In the genomic region with DNA sequence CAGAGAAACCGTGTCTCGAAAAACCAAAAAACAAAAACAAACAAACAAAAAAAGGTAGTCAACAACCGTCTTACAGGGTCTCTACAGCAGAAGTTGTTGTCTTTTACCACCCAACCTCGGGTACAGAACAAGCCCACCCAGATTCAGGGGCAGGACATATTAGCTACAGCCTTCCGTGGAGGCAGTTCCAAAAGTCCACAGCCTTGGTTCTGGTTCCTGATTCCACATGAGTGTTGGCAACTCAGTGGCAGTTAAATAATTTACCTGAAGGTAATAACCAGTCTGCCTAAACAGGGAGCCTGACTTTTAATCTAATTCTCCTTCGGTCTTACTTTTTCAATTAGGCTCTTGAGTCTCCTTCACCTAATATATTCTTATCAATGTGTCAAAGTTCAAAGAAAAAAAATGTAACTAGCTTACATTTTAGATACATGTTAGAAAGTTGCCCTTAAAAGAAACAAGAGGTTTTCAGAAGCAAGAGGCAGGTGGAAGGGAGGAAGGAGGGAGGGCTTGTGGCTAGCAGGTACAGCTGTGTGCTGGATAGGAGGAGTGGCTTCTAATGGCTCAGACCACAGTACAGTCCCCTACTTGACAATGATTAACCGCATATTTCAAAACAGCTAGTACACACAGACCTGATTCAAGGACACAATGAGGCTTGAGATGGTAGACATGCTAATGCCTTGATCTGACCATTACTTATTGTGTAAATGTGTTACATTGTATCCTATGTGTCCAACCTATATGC, we compare ENCODE assay signal across 20 mouse cellular contexts. TPM values are rescaled to one million over a fixed set of nuclear protein-coding genes. Genes with fewer than 3 reads are reported as not detected.
DNase-seq lines count a peak whose midpoint lies in the region; ATAC-seq lines count a peak whose summit lies in the region.
"Had no signal": no experiment of that assay in that cellular context is flagged by ENCODE, and none has a peak within 500 bp of the region (broad histone marks: within the 10 kb centered on the region; RNA-seq: fewer than 3 reads in every experiment).

No protein-coding gene starts in this region.

- H3K9me3 ChIP-seq in liver, embryonic 12.5 days (replicated peaks): no peaks in the 10 kb centered on the region
- no peaks in the 10 kb centered on the region for H3K9me3 ChIP-seq in forebrain, embryonic 13.5 days (replicated peaks)
- H3K9me3 ChIP-seq: embryonic facial prominence, embryonic 10.5 days; heart, embryonic 15.5 days; neural tube, embryonic 12.5 days had no signal

- H3K36me3 ChIP-seq in liver, embryonic 12.5 days: no peaks in the 10 kb centered on the region
- no peaks in the 10 kb centered on the region for H3K36me3 ChIP-seq in forebrain, embryonic 13.5 days (ENCODE audit: poor library complexity, severe bottlenecking)
- H3K36me3 ChIP-seq: embryonic facial prominence, embryonic 10.5 days; heart, embryonic 15.5 days; neural tube, embryonic 12.5 days had no signal

- no peaks in the 10 kb centered on the region for H3K27me3 ChIP-seq in liver, embryonic 12.5 days (replicated peaks)
- no peaks in the 10 kb centered on the region for H3K27me3 ChIP-seq in forebrain, embryonic 13.5 days
- H3K27me3 ChIP-seq: heart, embryonic 15.5 days; neural tube, embryonic 12.5 days had no signal

- H3K4me2 ChIP-seq in liver, embryonic 12.5 days: no peak overlapping the region
- no peak overlapping the region for H3K4me2 ChIP-seq in forebrain, embryonic 13.5 days
- H3K4me2 ChIP-seq: heart, embryonic 15.5 days; neural tube, embryonic 12.5 days had no signal

- WGBS in liver, embryonic 12.5 days (ENCODE audit: insufficient replicate concordance): 67% methylated on average over 7 of the region's 7 CpGs
- WGBS in forebrain, embryonic 13.5 days: 86% methylated on average over 7 of the region's 7 CpGs

- no peak overlapping the region for H3K9ac ChIP-seq in liver, embryonic 12.5 days
- H3K9ac ChIP-seq in forebrain, embryonic 13.5 days: no peak overlapping the region
- H3K9ac ChIP-seq: heart, embryonic 15.5 days; neural tube, embryonic 12.5 days had no signal

- no peak overlapping the region for H3K4me3 ChIP-seq in liver, embryonic 12.5 days
- no peak overlapping the region for H3K4me3 ChIP-seq in forebrain, embryonic 13.5 days
- H3K4me3 ChIP-seq: embryonic facial prominence, embryonic 10.5 days; gastrocnemius, adult 2 months; heart, embryonic 15.5 days; megakaryocyte, embryonic 14.5 days; neural tube, embryonic 12.5 days had no signal

- no peak overlapping the region for H3K27ac ChIP-seq in liver, embryonic 12.5 days
- no peak overlapping the region for H3K27ac ChIP-seq in forebrain, embryonic 13.5 days
- H3K27ac ChIP-seq: embryonic facial prominence, embryonic 10.5 days; gastrocnemius, adult 2 months; heart, embryonic 15.5 days; neural tube, embryonic 12.5 days had no signal

- no peaks in the 10 kb centered on the region for H3K4me1 ChIP-seq in liver, embryonic 12.5 days
- H3K4me1 ChIP-seq in forebrain, embryonic 13.5 days: no peaks in the 10 kb centered on the region
- H3K4me1 ChIP-seq: embryonic facial prominence, embryonic 10.5 days; heart, embryonic 15.5 days; megakaryocyte, embryonic 14.5 days; neural tube, embryonic 12.5 days had no signal

- ATAC-seq in liver, embryonic 12.5 days: peak; percentile 46; the same call in 1 of the 2 replicates
- no peak for ATAC-seq in forebrain, embryonic 13.5 days
- ATAC-seq: forebrain, embryonic 14.5 days had no signal

- DNase-seq in liver: no peak
- DNase-seq in kidney, adult 8-10 months: peak; percentile 66 to 90
- DNase-seq in kidney, postnatal 25 days: peak; percentile 60 to 84
- DNase-seq in yolk sac, embryonic 10.5 days (ENCODE audit: low spot score): peak; percentile 56
- no peak for DNase-seq in urinary bladder, postnatal 14 days (ENCODE audit: low spot score)
- DNase-seq in right cerebral cortex, postnatal 4 days: no peak
- DNase-seq: adrenal gland, adult 8-10 months; cerebellum, adult 11 months; gastrocnemius, adult 2 months; heart, adult 18-20 months; lung, postnatal 10 days; spleen, adult 18-20 months; thymus, postnatal 14 days had no signal

RNA-seq across cellular contexts. Expression of a gene that starts 23.5 kb away (rescaled TPM):
- polyA plus RNA-seq in liver, embryonic 12.5 days (2016; fragmentation: Nextera tagmentation; extraction: Ambion mirVana): 0.08 and 0.18 TPM in 2 replicates
- polyA plus RNA-seq in forebrain, embryonic 13.5 days (2015; fragmentation: Nextera tagmentation; extraction: Ambion mirVana): 0.61 and 0.65 TPM in 2 replicates

Comparison
In these comparisons a context has a peak if more than half of its experiments do, and no peak if none do; other contexts are left out.
1. DNase-seq: peak in kidney, adult 8-10 months (2 of 2), kidney, postnatal 25 days (2 of 2) and yolk sac, embryonic 10.5 days (single experiment); none in liver (single experiment), urinary bladder, postnatal 14 days (single experiment) and right cerebral cortex, postnatal 4 days (single experiment).